Mouse (Mus musculus) embryo, embryonic 9.5 days (tissue): ENCODE data around the gene Ep400.

ENCODE experiments used
- DNase-seq: peaks from one replicate; pipeline ENCODE4 v3.0.0-alpha.2; 2017; ENCODE audit errors: extremely low spot score

Gene Ep400

GRCm38 (mm10) chr5:110770448-110771158 lies at the start of gene Ep400:
Ep400 (minus strand) TSS chr5:110770717.
- DNase-seq, result peak; percentile 100

GRCm38 (mm10) chr5:110809667-110810325 lies 39.3 kb upstream of the Ep400 start, which contains the start of gene Ulk1:
Ulk1 (minus strand) TSS chr5:110810097.
- peak; percentile 99 for DNase-seq

GRCm38 (mm10) chr5:110808821-110809666 lies 38.5 kb upstream of the Ep400 start:
- peak; percentile 33 for DNase-seq

- peak; percentile 87 for DNase-seq
These were observed 37.6 kb upstream of the Ep400 start for GRCm38 (mm10) chr5:110808061-110808631.

- no peak for DNase-seq
These were observed 36.9 kb upstream of the Ep400 start for GRCm38 (mm10) chr5:110807453-110807852.

- DNase-seq, result no peak
These were observed 36.2 kb upstream of the Ep400 start for GRCm38 (mm10) chr5:110806676-110807075.

GRCm38 (mm10) chr5:110806154-110806553 lies 35.6 kb upstream of the Ep400 start:
- DNase-seq, result no peak

- no peak for DNase-seq
These were observed 33.7 kb upstream of the Ep400 start for GRCm38 (mm10) chr5:110804012-110804743.

GRCm38 (mm10) chr5:110802809-110803208 lies 32.3 kb upstream of the Ep400 start:
- DNase-seq, result no peak

GRCm38 (mm10) chr5:110802186-110802585 lies 31.7 kb upstream of the Ep400 start:
- DNase-seq, result no peak

GRCm38 (mm10) chr5:110801036-110801624 lies 30.6 kb upstream of the Ep400 start:
- DNase-seq, result no peak

GRCm38 (mm10) chr5:110797696-110798095 lies 27.2 kb upstream of the Ep400 start:
- DNase-seq, result no peak

GRCm38 (mm10) chr5:110794363-110794762 lies 23.8 kb upstream of the Ep400 start:
- DNase-seq, result no peak

GRCm38 (mm10) chr5:110788684-110789083 lies 18.2 kb upstream of the Ep400 start:
- DNase-seq, result peak; percentile 55

- DNase-seq, result no peak
These were observed 15.7 kb upstream of the Ep400 start for GRCm38 (mm10) chr5:110786081-110786835.

- DNase-seq, result no peak
These were observed 12.6 kb upstream of the Ep400 start for GRCm38 (mm10) chr5:110783150-110783549.

GRCm38 (mm10) chr5:110781529-110782238 lies 11.2 kb upstream of the Ep400 start:
- no peak for DNase-seq

- DNase-seq, result no peak
These were observed 10.4 kb upstream of the Ep400 start for GRCm38 (mm10) chr5:110780761-110781528.
